Comparison of ENCODE assay signal across 19 mouse cellular contexts in genomic region chr5:150166811-150167210, GRCm38 (mm10).
"Had no signal": no experiment of that assay in that cellular context is flagged by ENCODE, and none has a peak within 500 bp of the region (broad histone marks: within the 10 kb centered on the region; RNA-seq: fewer than 3 reads in every experiment).

No protein-coding gene starts in this region.

- DNase-seq: kidney, adult 18-20 months; kidney, postnatal 10 days; kidney, postnatal 36 days; layer of hippocampus, adult 9-11 months; left cerebral cortex, postnatal 4 days; liver, postnatal 0 days; lung, embryonic 14.5 days; right cerebral cortex, postnatal 4 days; thymus, adult 2 months; thymus, postnatal 14 days; thymus, postnatal 4 days had no signal

- H3K36me3 ChIP-seq: limb, embryonic 12.5 days; limb, embryonic 15.5 days; midbrain, embryonic 13.5 days had no signal

- H3K27me3 ChIP-seq: limb, embryonic 12.5 days; limb, embryonic 15.5 days; midbrain, embryonic 13.5 days had no signal

- H3K9ac ChIP-seq: limb, embryonic 12.5 days; limb, embryonic 15.5 days; liver, embryonic 14.5 days; liver, postnatal 0 days; lung, embryonic 14.5 days; midbrain, embryonic 13.5 days had no signal

- ATAC-seq: liver, postnatal 0 days; lung, postnatal 0 days; midbrain, embryonic 13.5 days had no signal

- H3K27ac ChIP-seq: limb, embryonic 12.5 days; limb, embryonic 15.5 days; liver, embryonic 14.5 days; macrophage; midbrain, embryonic 13.5 days; stomach, postnatal 0 days had no signal

- H3K9me3 ChIP-seq: limb, embryonic 12.5 days; limb, embryonic 15.5 days; midbrain, embryonic 13.5 days had no signal

- H3K4me2 ChIP-seq: limb, embryonic 12.5 days; limb, embryonic 15.5 days; liver, embryonic 11.5 days; lung, embryonic 14.5 days; midbrain, embryonic 13.5 days had no signal

- H3K4me1 ChIP-seq: limb, embryonic 12.5 days; limb, embryonic 15.5 days; midbrain, embryonic 13.5 days had no signal

- H3K4me3 ChIP-seq: limb, embryonic 12.5 days; limb, embryonic 15.5 days; midbrain, embryonic 13.5 days had no signal
